ENCODE assay signal across 9 mouse cellular contexts in genomic region chr1:74770727-74771466, GRCm38 (mm10). TPM values are rescaled to one million over a fixed set of nuclear protein-coding genes. Genes with fewer than 3 reads are reported as not detected.
A peak's percentile ranks its signal among the peaks of the same experiment; 100 is the strongest.
DNase-seq lines count a peak whose midpoint lies in the region; ATAC-seq lines count a peak whose summit lies in the region.
"Had no signal": no experiment of that assay in that cellular context is flagged by ENCODE, and none has a peak within 500 bp of the region (broad histone marks: within the 10 kb centered on the region; RNA-seq: fewer than 3 reads in every experiment).

No protein-coding gene starts in this region.

- H3K4me2 ChIP-seq in forebrain, embryonic 16.5 days (ENCODE audit: low read length): peak overlapping the region; percentile 72
- H3K4me2 ChIP-seq in liver, embryonic 15.5 days: peak overlapping the region; percentile 54

- WGBS in forebrain, embryonic 16.5 days: under 1% methylated on average over 35 of the region's 35 CpGs
- 2% methylated on average over 35 of the region's 35 CpGs for WGBS in liver, embryonic 15.5 days (ENCODE audit: insufficient replicate concordance)

- no peak for ATAC-seq in forebrain, embryonic 16.5 days
- no peak for ATAC-seq in liver, embryonic 15.5 days (ENCODE audit: insufficient read depth)

- H3K36me3 ChIP-seq in forebrain, embryonic 16.5 days (ENCODE audit: control insufficient read depth, insufficient read depth): no peaks in the 10 kb centered on the region
- H3K36me3 ChIP-seq in liver, embryonic 15.5 days (replicated peaks): no peaks in the 10 kb centered on the region

- no peaks in the 10 kb centered on the region for H3K9me3 ChIP-seq in forebrain, embryonic 16.5 days (ENCODE audit: control insufficient read depth, low read length)
- H3K9me3 ChIP-seq in liver, embryonic 15.5 days (replicated peaks): no peaks in the 10 kb centered on the region

- H3K4me1 ChIP-seq in forebrain, embryonic 16.5 days (replicated peaks; ENCODE audit: control insufficient read depth, insufficient read depth, low read length): peaks cover 26% of the 10 kb centered on the region
- peaks cover 7% of the 10 kb centered on the region for H3K4me1 ChIP-seq in liver, embryonic 15.5 days (replicated peaks)

- H3K4me3 ChIP-seq in forebrain, embryonic 16.5 days (replicated peaks; ENCODE audit: low read length): peak overlapping the region; percentile 48
- no peak overlapping the region for H3K4me3 ChIP-seq in liver, embryonic 15.5 days (replicated peaks)

- H3K9ac ChIP-seq in forebrain, embryonic 16.5 days (replicated peaks; ENCODE audit: low read depth, low read length): no peak overlapping the region
- H3K9ac ChIP-seq in liver, embryonic 15.5 days: no peak overlapping the region

- H3K27me3 ChIP-seq in forebrain, embryonic 16.5 days (replicated peaks; ENCODE audit: control insufficient read depth, insufficient read depth, low read length): peaks cover 68% of the 10 kb centered on the region
- H3K27me3 ChIP-seq in liver, embryonic 15.5 days: peaks cover 94% of the 10 kb centered on the region

- no peak overlapping the region for H3K27ac ChIP-seq in forebrain, embryonic 16.5 days (ENCODE audit: low read length)
- no peak overlapping the region for H3K27ac ChIP-seq in liver, embryonic 15.5 days (replicated peaks)

- DNase-seq in retina, postnatal 1 day: peak; percentile 36
- no peak for DNase-seq in retina, embryonic 14.5 days (ENCODE audit: low spot score)
- DNase-seq in urinary bladder, adult 18-20 months (ENCODE audit: low spot score in 2 of 2): no peak
- no peak for DNase-seq in adrenal gland, postnatal 10 days
- DNase-seq in spleen, adult 18-20 months: no peak
- DNase-seq: lung, adult 2 months; thymus, postnatal 25 days had no signal

RNA-seq across cellular contexts. Expression of gene Wnt6, which starts 0.8 kb away (rescaled TPM):
- 3.6 and 4.5 TPM in 2 replicates for polyA plus RNA-seq in forebrain, embryonic 16.5 days (2015; fragmentation: Nextera tagmentation; extraction: Ambion mirVana)
- polyA plus RNA-seq in liver, embryonic 15.5 days (2015; fragmentation: Nextera tagmentation; extraction: Ambion mirVana): 0.09 TPM in 1 of 2 replicates, not detected in the other
- total RNA-seq in adrenal gland, postnatal 10 days (2021): 1 to 10 TPM; 2.6 to 4.2 TPM

RNA-seq across cellular contexts. Expression of gene Wnt10a, which starts 20.4 kb away (rescaled TPM):
- 0.46 and 0.68 TPM in 2 replicates for polyA plus RNA-seq in forebrain, embryonic 16.5 days (2015; fragmentation: Nextera tagmentation; extraction: Ambion mirVana)
- not detected in 2 replicates for polyA plus RNA-seq in liver, embryonic 15.5 days (2015; fragmentation: Nextera tagmentation; extraction: Ambion mirVana)
- total RNA-seq in adrenal gland, postnatal 10 days (2021): under 1 TPM; 0.27 to 0.57 TPM

RNA-seq across cellular contexts. Expression of gene Prkag3, which starts 21.9 kb away (rescaled TPM):
- not detected in 2 replicates for polyA plus RNA-seq in forebrain, embryonic 16.5 days (2015; fragmentation: Nextera tagmentation; extraction: Ambion mirVana)
- polyA plus RNA-seq in liver, embryonic 15.5 days (2015; fragmentation: Nextera tagmentation; extraction: Ambion mirVana): 0.05 and 0.20 TPM in 2 replicates
- 1 to 10 TPM in 1 of 2 experiments, under 1 TPM in 1; 0.69 to 1.1 TPM for total RNA-seq in adrenal gland, postnatal 10 days (2021)

RNA-seq across cellular contexts. Expression of gene Cyp27a1, which starts 57.5 kb away (rescaled TPM):
- 0.94 and 1.7 TPM in 2 replicates for polyA plus RNA-seq in forebrain, embryonic 16.5 days (2015; fragmentation: Nextera tagmentation; extraction: Ambion mirVana)
- polyA plus RNA-seq in liver, embryonic 15.5 days (2015; fragmentation: Nextera tagmentation; extraction: Ambion mirVana): 5.8 TPM in 2 replicates
- 10 to 100 TPM; 15.1 to 15.2 TPM for total RNA-seq in adrenal gland, postnatal 10 days (2021)
